Mouse (Mus musculus): ENCODE measurements around the gene Zfp280b. TPM values are rescaled to one million over a fixed set of nuclear protein-coding genes. Genes with fewer than 3 reads are reported as not detected.
A peak's percentile ranks its signal among the peaks of the same experiment; 100 is the strongest.
"Not testable (repeated sequence)": the region's sequence is repeated elsewhere in the genome, so short reads cannot be mapped to it uniquely, and the experiment has no call there.

The Zfp280b gene
- 10.2 and 10.7 TPM in 2 replicates for polyA plus RNA-seq (2012; rRNA removed)

- peak within 1 kb of the TSS; percentile 61 for H3K27ac ChIP-seq (ENCODE audit: insufficient read depth, low read length)
- no peak; the same call in 1 of the 2 replicates for TF ChIP-seq POLR2A (IDR thresholded peaks at IDR 0.05; ENCODE audit: extremely low read depth, insufficient read depth, low read length)
- TF ChIP-seq CTCF (IDR thresholded peaks at IDR 0.05; ENCODE audit: extremely low read depth, insufficient read depth, low read length): peak; percentile 46
These were observed at the start of gene Zfp280b for GRCm38 (mm10) chr10:76032402-76033118. Zfp280b (plus strand) TSS chr10:76032650.

DNA sequence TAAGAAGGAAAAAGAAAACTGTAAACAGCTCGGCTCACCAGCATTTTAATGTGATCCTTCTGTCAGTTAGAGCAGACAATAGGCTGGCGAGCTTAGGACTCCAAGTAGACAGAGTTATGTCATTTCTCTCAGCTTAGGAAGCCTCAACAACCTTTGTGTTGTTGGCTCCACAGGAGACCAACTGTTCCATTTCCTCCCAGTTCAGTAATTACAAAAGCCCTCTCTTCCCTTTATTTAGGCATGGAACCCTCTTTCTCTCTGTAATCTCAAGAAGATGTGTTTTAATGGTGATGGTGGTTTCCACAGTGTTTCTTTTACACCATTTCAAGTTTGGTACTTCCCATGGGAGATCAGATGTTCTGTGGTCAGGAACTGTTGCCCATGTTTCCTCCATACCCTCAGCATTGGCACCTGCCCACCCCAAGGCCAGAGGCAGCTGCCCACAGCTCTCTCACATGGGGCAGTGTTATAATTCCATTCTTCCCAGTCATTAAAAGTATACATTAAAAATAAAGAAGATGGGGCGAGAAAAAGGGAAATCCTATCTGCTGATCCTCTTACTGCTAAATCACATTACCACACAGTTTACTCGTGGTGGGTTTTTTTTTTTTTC lies 41.9 kb upstream of the Zfp280b start:
- Histone ChIP-seq H3K4me1 (ENCODE audit: control insufficient read depth, insufficient read depth, low read length) (no peaks in the 10 kb centered on the region), H3K4me3 (ENCODE audit: insufficient read depth, low read length) (no peak overlapping the region), H3K27ac (ENCODE audit: insufficient read depth, low read length) (no peak overlapping the region)
- TF ChIP-seq POLR2A (IDR thresholded peaks at IDR 0.05; ENCODE audit: extremely low read depth, insufficient read depth, low read length): no peak
- TF ChIP-seq CTCF (IDR thresholded peaks at IDR 0.05; ENCODE audit: extremely low read depth, insufficient read depth, low read length): no peak

More at GRCm38 (mm10) chr10:76032402-76033118, at the start of gene Zfp280b:
- peaks cover 4% of the 10 kb centered on the region; the same call in 1 of the 2 replicates for H3K4me1 ChIP-seq (ENCODE audit: control insufficient read depth, insufficient read depth, low read length)
- peak within 1 kb of the TSS; percentile 92 for H3K4me3 ChIP-seq (ENCODE audit: insufficient read depth, low read length)

GRCm38 (mm10) chr10:75993616-75994240 lies 38.7 kb upstream of the Zfp280b start:
- no peak overlapping the region for H3K27ac ChIP-seq (ENCODE audit: insufficient read depth, low read length)
- H3K4me1 ChIP-seq (ENCODE audit: control insufficient read depth, insufficient read depth, low read length): no peaks in the 10 kb centered on the region
- TF ChIP-seq CTCF (IDR thresholded peaks at IDR 0.05; ENCODE audit: extremely low read depth, insufficient read depth, low read length): no peak
- no peak for TF ChIP-seq POLR2A (IDR thresholded peaks at IDR 0.05; ENCODE audit: extremely low read depth, insufficient read depth, low read length)
- H3K4me3 ChIP-seq (ENCODE audit: insufficient read depth, low read length): no peak overlapping the region

- not testable (repeated sequence) for H3K27ac ChIP-seq (ENCODE audit: insufficient read depth, low read length); H3K4me1 ChIP-seq (ENCODE audit: control insufficient read depth, insufficient read depth, low read length); H3K4me3 ChIP-seq (ENCODE audit: insufficient read depth, low read length)
These were observed 37.8 kb upstream of the Zfp280b start for GRCm38 (mm10) chr10:75994531-75995210.

DNA sequence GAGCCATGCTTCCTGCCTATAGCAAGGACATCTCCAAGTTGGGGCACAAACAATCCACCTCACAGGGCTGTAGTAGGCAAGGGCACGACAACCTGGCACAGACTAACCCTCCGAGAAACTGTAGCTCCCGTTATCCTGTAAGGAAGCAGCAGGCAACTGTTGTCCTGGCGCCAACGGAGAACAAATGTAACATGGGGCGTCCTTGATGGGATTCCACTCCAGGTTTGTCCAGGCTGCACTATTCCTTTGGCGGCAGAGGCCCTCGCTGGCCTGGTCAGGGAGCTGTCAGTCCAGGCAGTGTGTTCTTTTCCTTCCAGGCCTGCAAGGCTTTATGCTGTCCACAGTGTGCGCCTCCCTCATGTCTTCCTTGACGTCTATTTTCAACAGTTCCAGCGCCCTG lies 37.0 kb upstream of the Zfp280b start:
- Histone ChIP-seq H3K4me1 (ENCODE audit: control insufficient read depth, insufficient read depth, low read length) (no peaks in the 10 kb centered on the region), H3K4me3 (ENCODE audit: insufficient read depth, low read length) (no peak overlapping the region), H3K27ac (ENCODE audit: insufficient read depth, low read length) (no peak overlapping the region)
- TF ChIP-seq CTCF (IDR thresholded peaks at IDR 0.05; ENCODE audit: extremely low read depth, insufficient read depth, low read length): no peak

GRCm38 (mm10) chr10:75996315-75996714 lies 36.1 kb upstream of the Zfp280b start:
- Histone ChIP-seq H3K4me3 (ENCODE audit: insufficient read depth, low read length) (no peak overlapping the region), H3K27ac (ENCODE audit: insufficient read depth, low read length) (no peak overlapping the region), H3K4me1 (ENCODE audit: control insufficient read depth, insufficient read depth, low read length) (no peaks in the 10 kb centered on the region)
- no peak for TF ChIP-seq CTCF (IDR thresholded peaks at IDR 0.05; ENCODE audit: extremely low read depth, insufficient read depth, low read length)
- no peak for TF ChIP-seq POLR2A (IDR thresholded peaks at IDR 0.05; ENCODE audit: extremely low read depth, insufficient read depth, low read length)

DNA sequence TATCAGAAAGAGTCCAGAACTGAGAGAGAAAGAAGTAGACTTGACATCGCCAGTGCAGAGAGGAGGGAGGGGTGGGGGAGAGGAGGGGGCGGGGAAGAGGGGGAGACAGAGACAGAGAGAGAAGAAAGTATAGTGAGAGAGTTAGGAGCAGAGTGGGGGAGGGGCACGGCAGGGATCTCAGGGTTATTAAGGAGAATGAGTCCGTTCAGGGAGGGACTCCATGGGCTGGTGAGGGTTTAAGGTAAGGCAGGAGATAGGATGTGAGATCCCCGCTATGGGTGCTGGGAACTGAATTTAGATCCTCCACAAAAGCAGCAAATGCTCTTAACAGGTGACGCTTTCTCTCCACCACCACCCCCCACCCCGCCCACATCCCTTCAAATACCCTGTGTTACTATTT lies 31.3 kb upstream of the Zfp280b start:
- Histone ChIP-seq H3K27ac (ENCODE audit: insufficient read depth, low read length) (no peak overlapping the region), H3K4me3 (ENCODE audit: insufficient read depth, low read length) (no peak overlapping the region), H3K4me1 (ENCODE audit: control insufficient read depth, insufficient read depth, low read length) (no peaks in the 10 kb centered on the region; the same call in 1 of the 2 replicates)
- TF ChIP-seq CTCF (IDR thresholded peaks at IDR 0.05; ENCODE audit: extremely low read depth, insufficient read depth, low read length) (no peak), POLR2A (IDR thresholded peaks at IDR 0.05; ENCODE audit: extremely low read depth, insufficient read depth, low read length) (no peak)

DNA sequence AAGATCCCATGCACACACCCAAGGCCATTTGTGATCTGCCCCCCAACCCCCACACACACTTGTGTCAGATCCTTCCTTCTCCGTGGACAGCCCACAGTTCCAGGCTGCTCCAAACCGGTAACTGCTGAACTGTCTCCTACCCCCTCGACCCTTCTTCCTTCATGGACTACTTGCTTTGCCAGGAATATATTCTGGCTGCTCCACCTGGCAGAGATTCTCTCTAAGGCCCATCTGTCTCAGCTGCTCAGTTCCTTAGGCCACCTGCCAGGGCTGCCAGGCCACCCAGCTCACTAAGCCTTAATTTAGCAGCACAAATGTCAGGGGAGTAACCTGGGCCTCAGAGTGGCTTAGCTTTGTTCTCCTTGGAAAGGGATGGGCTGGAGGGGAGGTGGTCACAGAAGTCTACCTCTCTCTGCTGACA lies 30.3 kb upstream of the Zfp280b start:
- Histone ChIP-seq H3K27ac (ENCODE audit: insufficient read depth, low read length) (no peak overlapping the region), H3K4me1 (ENCODE audit: control insufficient read depth, insufficient read depth, low read length) (no peaks in the 10 kb centered on the region; the same call in 1 of the 2 replicates), H3K4me3 (ENCODE audit: insufficient read depth, low read length) (no peak overlapping the region)
- TF ChIP-seq POLR2A (IDR thresholded peaks at IDR 0.05; ENCODE audit: extremely low read depth, insufficient read depth, low read length) (no peak), CTCF (IDR thresholded peaks at IDR 0.05; ENCODE audit: extremely low read depth, insufficient read depth, low read length) (no peak)

DNA sequence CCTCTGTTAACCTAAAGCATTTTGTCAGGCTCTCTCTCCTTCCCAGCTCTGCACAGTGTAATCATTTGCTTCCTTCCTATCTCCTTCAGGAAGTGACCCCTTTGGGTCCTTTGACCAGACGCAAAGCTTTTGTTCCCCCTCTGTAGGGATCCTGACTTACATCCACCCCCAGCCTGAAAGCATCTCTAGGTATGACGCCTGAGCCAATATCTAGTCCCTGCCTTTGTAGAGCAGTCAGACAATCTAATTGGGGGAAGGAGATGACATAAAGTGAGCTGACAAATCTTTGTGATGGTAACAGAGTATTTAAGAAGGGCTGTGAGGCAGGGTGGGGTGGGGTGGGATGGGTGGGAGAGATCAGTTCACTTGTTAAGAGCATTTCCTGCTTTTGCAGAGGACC lies 29.8 kb upstream of the Zfp280b start:
- TF ChIP-seq CTCF (IDR thresholded peaks at IDR 0.05; ENCODE audit: extremely low read depth, insufficient read depth, low read length) (no peak), POLR2A (IDR thresholded peaks at IDR 0.05; ENCODE audit: extremely low read depth, insufficient read depth, low read length) (no peak)

More for the DNA sequence above, 29.8 kb upstream of the Zfp280b start:
- H3K27ac ChIP-seq (ENCODE audit: insufficient read depth, low read length): no peak overlapping the region
- no peak overlapping the region for H3K4me3 ChIP-seq (ENCODE audit: insufficient read depth, low read length)
- H3K4me1 ChIP-seq (ENCODE audit: control insufficient read depth, insufficient read depth, low read length): no peaks in the 10 kb centered on the region; the same call in 1 of the 2 replicates
